Mouse (Mus musculus): ENCODE data around the gene Cc2d1a. TPM values are rescaled to one million over a fixed set of nuclear protein-coding genes. Genes with fewer than 3 reads are reported as not detected.

The Cc2d1a gene
- polyA plus RNA-seq, 1 experiment = 18.0 TPM

- Histone ChIP-seq H3K4me1 (ENCODE audit: control insufficient read depth, insufficient read depth, low read length) (no peaks in the 10 kb centered on the region), H3K9me3 (replicated peaks; ENCODE audit: control insufficient read depth, insufficient read depth, low read length, poor library complexity, severe bottlenecking) (no peaks in the 10 kb centered on the region), H3K9ac (ENCODE audit: low read depth, poor library complexity, severe bottlenecking) (peak overlapping the region; percentile 19; the same call in 1 of the 2 replicates), H3K27me3 (ENCODE audit: control insufficient read depth, insufficient read depth, low read length, poor library complexity, severe bottlenecking) (no peaks in the 10 kb centered on the region), H3K36me3 (ENCODE audit: control insufficient read depth, insufficient read depth, low read length, poor library complexity, severe bottlenecking) (peaks cover under 1% of the 10 kb centered on the region; the same call in 1 of the 2 replicates), H3K4me3 (ENCODE audit: low read depth, low read length) (no peak overlapping the region; the same call in 1 of the 2 replicates), H3K27ac (ENCODE audit: insufficient read depth, low read length) (no peak overlapping the region)
- TF ChIP-seq EP300 (IDR thresholded peaks at IDR 0.05; ENCODE audit: insufficient read depth, low read depth, low read length) = no peak
- TF ChIP-seq POLR2A (IDR thresholded peaks at IDR 0.05; ENCODE audit: insufficient read depth, low read length) = no peak
- TF ChIP-seq CTCF (IDR thresholded peaks at IDR 0.05; ENCODE audit: low read depth, low read length) = no peak
Measured at GRCm38 (mm10) chr8:84127202-84127901, 20.4 kb downstream of the Cc2d1a start.

GRCm38 (mm10) chr8:84126742-84127141, 21.0 kb downstream of the Cc2d1a start:
- Histone ChIP-seq H3K9me3 (replicated peaks; ENCODE audit: control insufficient read depth, insufficient read depth, low read length, poor library complexity, severe bottlenecking) (no peaks in the 10 kb centered on the region), H3K4me3 (ENCODE audit: low read depth, low read length) (no peak overlapping the region), H3K27me3 (ENCODE audit: control insufficient read depth, insufficient read depth, low read length, poor library complexity, severe bottlenecking) (no peaks in the 10 kb centered on the region), H3K36me3 (ENCODE audit: control insufficient read depth, insufficient read depth, low read length, poor library complexity, severe bottlenecking) (no peaks in the 10 kb centered on the region), H3K27ac (ENCODE audit: insufficient read depth, low read length) (no peak overlapping the region), H3K4me1 (ENCODE audit: control insufficient read depth, insufficient read depth, low read length) (no peaks in the 10 kb centered on the region), H3K9ac (ENCODE audit: low read depth, poor library complexity, severe bottlenecking) (no peak overlapping the region)
- no peak for TF ChIP-seq CTCF (IDR thresholded peaks at IDR 0.05; ENCODE audit: low read depth, low read length)
- TF ChIP-seq EP300 (IDR thresholded peaks at IDR 0.05; ENCODE audit: insufficient read depth, low read depth, low read length) = no peak
- TF ChIP-seq POLR2A (IDR thresholded peaks at IDR 0.05; ENCODE audit: insufficient read depth, low read length) = no peak

GRCm38 (mm10) chr8:84125656-84126055, 22.1 kb downstream of the Cc2d1a start, which contains the start of gene Podnl1:
Gene Podnl1 (plus strand): TSS chr8:84125989.
- H3K36me3 ChIP-seq (ENCODE audit: control insufficient read depth, insufficient read depth, low read length, poor library complexity, severe bottlenecking) = no peaks in the 10 kb centered on the region
- TF ChIP-seq POLR2A (IDR thresholded peaks at IDR 0.05; ENCODE audit: insufficient read depth, low read length) = no peak
- no peak for TF ChIP-seq CTCF (IDR thresholded peaks at IDR 0.05; ENCODE audit: low read depth, low read length)
- TF ChIP-seq EP300 (IDR thresholded peaks at IDR 0.05; ENCODE audit: insufficient read depth, low read depth, low read length) = no peak
- H3K27ac ChIP-seq (ENCODE audit: insufficient read depth, low read length) = no peak within 1 kb of the TSS
- H3K9ac ChIP-seq (ENCODE audit: low read depth, poor library complexity, severe bottlenecking) = no peak within 1 kb of the TSS
- H3K4me3 ChIP-seq (ENCODE audit: low read depth, low read length) = no peak within 1 kb of the TSS
- H3K4me1 ChIP-seq (ENCODE audit: control insufficient read depth, insufficient read depth, low read length) = no peaks in the 10 kb centered on the region
- no peaks in the 10 kb centered on the region for H3K9me3 ChIP-seq (replicated peaks; ENCODE audit: control insufficient read depth, insufficient read depth, low read length, poor library complexity, severe bottlenecking)
- H3K27me3 ChIP-seq (ENCODE audit: control insufficient read depth, insufficient read depth, low read length, poor library complexity, severe bottlenecking) = no peaks in the 10 kb centered on the region

- Histone ChIP-seq H3K9ac (ENCODE audit: low read depth, poor library complexity, severe bottlenecking) (no peak overlapping the region), H3K4me1 (ENCODE audit: control insufficient read depth, insufficient read depth, low read length) (no peaks in the 10 kb centered on the region), H3K27ac (ENCODE audit: insufficient read depth, low read length) (no peak overlapping the region), H3K36me3 (ENCODE audit: control insufficient read depth, insufficient read depth, low read length, poor library complexity, severe bottlenecking) (no peaks in the 10 kb centered on the region), H3K27me3 (ENCODE audit: control insufficient read depth, insufficient read depth, low read length, poor library complexity, severe bottlenecking) (no peaks in the 10 kb centered on the region), H3K4me3 (ENCODE audit: low read depth, low read length) (no peak overlapping the region), H3K9me3 (replicated peaks; ENCODE audit: control insufficient read depth, insufficient read depth, low read length, poor library complexity, severe bottlenecking) (peaks cover 4% of the 10 kb centered on the region)
- no peak for TF ChIP-seq EP300 (IDR thresholded peaks at IDR 0.05; ENCODE audit: insufficient read depth, low read depth, low read length)
- TF ChIP-seq POLR2A (IDR thresholded peaks at IDR 0.05; ENCODE audit: insufficient read depth, low read length) = no peak
- TF ChIP-seq CTCF (IDR thresholded peaks at IDR 0.05; ENCODE audit: low read depth, low read length) = no peak
Measured at GRCm38 (mm10) chr8:84122151-84122550, 25.6 kb downstream of the Cc2d1a start.

- no peaks in the 10 kb centered on the region for H3K4me1 ChIP-seq (ENCODE audit: control insufficient read depth, insufficient read depth, low read length)
- no peaks in the 10 kb centered on the region for H3K36me3 ChIP-seq (ENCODE audit: control insufficient read depth, insufficient read depth, low read length, poor library complexity, severe bottlenecking)
- H3K4me3 ChIP-seq (ENCODE audit: low read depth, low read length) = no peak overlapping the region
- H3K27ac ChIP-seq (ENCODE audit: insufficient read depth, low read length) = no peak overlapping the region
- TF ChIP-seq EP300 (IDR thresholded peaks at IDR 0.05; ENCODE audit: insufficient read depth, low read depth, low read length) (no peak), CTCF (IDR thresholded peaks at IDR 0.05; ENCODE audit: low read depth, low read length) (no peak), POLR2A (IDR thresholded peaks at IDR 0.05; ENCODE audit: insufficient read depth, low read length) (no peak)
- H3K27me3 ChIP-seq (ENCODE audit: control insufficient read depth, insufficient read depth, low read length, poor library complexity, severe bottlenecking) = no peaks in the 10 kb centered on the region
- peaks cover 4% of the 10 kb centered on the region for H3K9me3 ChIP-seq (replicated peaks; ENCODE audit: control insufficient read depth, insufficient read depth, low read length, poor library complexity, severe bottlenecking)
- H3K9ac ChIP-seq (ENCODE audit: low read depth, poor library complexity, severe bottlenecking) = no peak overlapping the region
Measured at GRCm38 (mm10) chr8:84115646-84116045, 32.1 kb downstream of the Cc2d1a start.

All from ES-Bruce4 (cell line).